8 mouse cellular contexts compared by ENCODE assay signal in the genomic region with DNA sequence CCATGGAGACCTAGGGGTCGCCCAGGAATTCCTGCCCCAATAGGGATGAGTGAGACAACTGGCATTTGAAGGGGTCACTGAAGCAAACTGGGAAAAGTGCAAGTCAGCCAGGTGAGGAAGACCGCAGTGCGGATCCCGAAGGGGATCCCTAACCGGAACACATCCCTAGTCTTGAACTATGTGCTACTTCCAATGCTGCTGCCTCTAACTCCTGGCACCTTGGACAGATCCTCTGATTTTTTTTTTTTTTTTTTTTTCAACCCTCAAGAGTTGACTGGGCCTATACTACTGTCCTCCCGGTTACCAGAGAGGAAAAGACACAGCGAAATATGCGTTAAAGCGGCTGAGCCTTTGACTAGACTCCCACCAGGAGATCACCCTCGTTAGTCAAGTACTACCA. TPM values are rescaled to one million over a fixed set of nuclear protein-coding genes. Genes with fewer than 3 reads are reported as not detected.
DNase-seq lines count a peak whose midpoint lies in the region; ATAC-seq and TF ChIP-seq lines count a peak whose summit lies in the region.

No protein-coding gene starts in this region.

- peak overlapping the region; percentile 56 for H3K4me3 ChIP-seq in heart, adult 2 months
- peak overlapping the region; percentile 81 for H3K4me3 ChIP-seq in testis, adult 2 months (ENCODE audit: control insufficient read depth, low read depth, low read length)
- H3K4me3 ChIP-seq in liver, embryonic 14.5 days (ENCODE audit: insufficient read depth in 1 of 2, low read depth in 2 of 2, low read length in 2 of 2) = peak overlapping the region; percentile 20 to 42; a peak in 1 of 4 replicates

- ATAC-seq in liver, embryonic 14.5 days (ENCODE audit: insufficient read depth) = no peak

- 36% methylated on average over 10 of the region's 10 CpGs for WGBS in heart, adult 2 months
- 15% methylated on average over 10 of the region's 10 CpGs for WGBS in liver, embryonic 14.5 days (ENCODE audit: insufficient replicate concordance)

- H3K27ac ChIP-seq in heart, adult 2 months = peak overlapping the region; percentile 54
- H3K27ac ChIP-seq in testis, adult 2 months (ENCODE audit: control insufficient read depth, insufficient read depth, low read depth, low read length) = no peak overlapping the region
- H3K27ac ChIP-seq in liver, embryonic 14.5 days = no peak overlapping the region

- intact Hi-C loops in heart, adult 2 months (cut with DNase I) = no loop called here
- intact Hi-C loops in gastrocnemius, postnatal 36 days (cut with DNase I) = no loop called here

- DNase-seq in heart, adult 2 months = no peak
- DNase-seq in heart, adult 8-10 months (ENCODE audit: low spot score) = no peak
- no peak for DNase-seq in testis, postnatal 14 days (ENCODE audit: low spot score)
- no peak for DNase-seq in liver, embryonic 14.5 days (ENCODE audit: low read depth in 3 of 3, low spot score in 3 of 3)
- DNase-seq in gastrocnemius, postnatal 36 days = no peak
- DNase-seq in cerebellum, adult 9-10 months = no peak
- DNase-seq in thymus, adult 18-20 months = no peak

- no peaks in the 10 kb centered on the region for H3K9me3 ChIP-seq in liver, embryonic 14.5 days (ENCODE audit: control insufficient read depth, low read length)

- TF ChIP-seq POLR2A in heart, adult 2 months (IDR thresholded peaks at IDR 0.05; ENCODE audit: insufficient read depth, low read depth, low read length) = no peak
- no peak for TF ChIP-seq POLR2A in testis, adult 2 months (IDR thresholded peaks at IDR 0.05; ENCODE audit: control insufficient read depth, low read depth, low read length)

- no peak for TF ChIP-seq CTCF in heart, adult 2 months (IDR thresholded peaks at IDR 0.05)
- no peak for TF ChIP-seq CTCF in testis, adult 2 months (IDR thresholded peaks at IDR 0.05; ENCODE audit: control insufficient read depth, insufficient read depth, insufficient replicate concordance, low read depth, low read length)
- no peak for TF ChIP-seq CTCF in liver, embryonic 14.5 days (IDR thresholded peaks at IDR 0.05; ENCODE audit: low read depth)

- no peak for TF ChIP-seq EP300 in heart, adult 2 months (IDR thresholded peaks at IDR 0.05; ENCODE audit: insufficient read depth, low read depth, low read length)
- no peak for TF ChIP-seq EP300 in liver, embryonic 14.5 days (IDR thresholded peaks at IDR 0.05; ENCODE audit: low read depth)

- H3K27me3 ChIP-seq in heart, adult 2 months (ENCODE audit: control insufficient read depth, insufficient read depth, low read length) = no peaks in the 10 kb centered on the region
- no peaks in the 10 kb centered on the region for H3K27me3 ChIP-seq in testis, adult 2 months (ENCODE audit: control insufficient read depth, insufficient read depth, low read length)
- peaks cover 58% of the 10 kb centered on the region for H3K27me3 ChIP-seq in liver, embryonic 14.5 days (ENCODE audit: control insufficient read depth, insufficient read depth, low read length)

- H3K36me3 ChIP-seq in heart, adult 2 months (ENCODE audit: control insufficient read depth, insufficient read depth, low read length) = no peaks in the 10 kb centered on the region
- no peaks in the 10 kb centered on the region for H3K36me3 ChIP-seq in testis, adult 2 months (ENCODE audit: control insufficient read depth, insufficient read depth, low read length)
- no peaks in the 10 kb centered on the region for H3K36me3 ChIP-seq in liver, embryonic 14.5 days (replicated peaks; ENCODE audit: control insufficient read depth, insufficient read depth, low read depth)

- peak overlapping the region; percentile 52 for H3K4me2 ChIP-seq in liver, embryonic 14.5 days (ENCODE audit: low read depth)

- no peak overlapping the region for H3K9ac ChIP-seq in heart, adult 2 months (ENCODE audit: low read depth, low read length)
- no peak overlapping the region for H3K9ac ChIP-seq in liver, embryonic 14.5 days (replicated peaks)

- peaks cover 2% of the 10 kb centered on the region; the same call in 1 of the 2 replicates for H3K4me1 ChIP-seq in heart, adult 2 months (ENCODE audit: control insufficient read depth, insufficient read depth, low read length)
- peaks cover 23% of the 10 kb centered on the region for H3K4me1 ChIP-seq in testis, adult 2 months (ENCODE audit: control insufficient read depth, insufficient read depth, low read length)
- H3K4me1 ChIP-seq in liver, embryonic 14.5 days (replicated peaks; ENCODE audit: control insufficient read depth in 2 of 2, insufficient read depth in 2 of 2, low read length in 1 of 2) = peaks cover 0 to 4% of the 10 kb centered on the region in 2 experiments; a peak in 2 of 4 replicates

- no peaks in the 10 kb centered on the region for H3K79me2 ChIP-seq in heart, adult 2 months (replicated peaks; ENCODE audit: control insufficient read depth, insufficient read depth, low read length)

RNA-seq across cellular contexts. Expression of a gene that starts 7.3 kb away (rescaled TPM):
- 1 to 10 TPM in 1 of 2 experiments, under 1 TPM in 1; 0.63 to 1.1 TPM for total RNA-seq in heart, adult 2 months (2021)
- polyA plus RNA-seq in heart, adult 2 months (2012; rRNA removed) = 2.4 and 2.8 TPM in 2 replicates
- 1 to 10 TPM in 2 of 4 experiments, under 1 TPM in 2; 0.26 to 1.5 (median 0.86) TPM for total RNA-seq in heart, adult 8-10 months (2022)
- 565 and 772 TPM in 2 replicates for polyA plus RNA-seq in testis, adult 2 months (2012; rRNA removed)
- polyA plus RNA-seq in liver, embryonic 14.5 days (2012; rRNA removed) = 0.63 and 1.1 TPM in 2 replicates
- 0.66 and 0.85 TPM in 2 replicates for polyA plus RNA-seq in liver, embryonic 14.5 days (2014; fragmentation: Nextera tagmentation; extraction: Ambion mirVana)
- total RNA-seq in gastrocnemius, postnatal 36 days (2021) = under 1 TPM; 0.81 to 0.99 TPM

RNA-seq across cellular contexts. Expression of a gene that starts 11.4 kb away (rescaled TPM):
- 1 to 10 TPM; 3.8 to 4.5 TPM for total RNA-seq in heart, adult 2 months (2021)
- polyA plus RNA-seq in heart, adult 2 months (2012; rRNA removed) = 6.9 and 7.1 TPM in 2 replicates
- 1 to 10 TPM; 3.4 to 4.6 (median 3.9) TPM for total RNA-seq in heart, adult 8-10 months (2022)
- 23.2 and 28.4 TPM in 2 replicates for polyA plus RNA-seq in testis, adult 2 months (2012; rRNA removed)
- polyA plus RNA-seq in liver, embryonic 14.5 days (2012; rRNA removed) = 1.2 TPM in 2 replicates
- 0.43 and 0.62 TPM in 2 replicates for polyA plus RNA-seq in liver, embryonic 14.5 days (2014; fragmentation: Nextera tagmentation; extraction: Ambion mirVana)
- 1 to 10 TPM; 6.9 to 7.2 TPM for total RNA-seq in gastrocnemius, postnatal 36 days (2021)

RNA-seq across cellular contexts. Expression of a gene that starts 15.0 kb away (rescaled TPM):
- total RNA-seq in heart, adult 2 months (2021) = not detected
- polyA plus RNA-seq in heart, adult 2 months (2012; rRNA removed) = 0.50 and 0.84 TPM in 2 replicates
- total RNA-seq in heart, adult 8-10 months (2022) = under 1 TPM in 1 of 4 experiments, not detected in 3; 0.75 TPM
- polyA plus RNA-seq in testis, adult 2 months (2012; rRNA removed) = 11.2 and 11.8 TPM in 2 replicates
- 3.1 and 3.2 TPM in 2 replicates for polyA plus RNA-seq in liver, embryonic 14.5 days (2012; rRNA removed)
- polyA plus RNA-seq in liver, embryonic 14.5 days (2014; fragmentation: Nextera tagmentation; extraction: Ambion mirVana) = 1.9 and 2.3 TPM in 2 replicates
- total RNA-seq in gastrocnemius, postnatal 36 days (2021) = under 1 TPM; 0.52 to 0.84 TPM

RNA-seq across cellular contexts. Expression of a gene that starts 15.2 kb away (rescaled TPM):
- total RNA-seq in heart, adult 2 months (2021) = 10 to 100 TPM; 19.6 to 23.1 TPM
- 35.6 and 36.8 TPM in 2 replicates for polyA plus RNA-seq in heart, adult 2 months (2012; rRNA removed)
- total RNA-seq in heart, adult 8-10 months (2022) = 10 to 100 TPM; 22.2 to 28.5 (median 25.3) TPM
- 89.9 and 91.5 TPM in 2 replicates for polyA plus RNA-seq in testis, adult 2 months (2012; rRNA removed)
- 14.8 and 15.5 TPM in 2 replicates for polyA plus RNA-seq in liver, embryonic 14.5 days (2012; rRNA removed)
- 19.5 and 20.9 TPM in 2 replicates for polyA plus RNA-seq in liver, embryonic 14.5 days (2014; fragmentation: Nextera tagmentation; extraction: Ambion mirVana)
- total RNA-seq in gastrocnemius, postnatal 36 days (2021) = 10 to 100 TPM; 14.1 to 23.0 TPM

RNA-seq across cellular contexts. Expression of a gene that starts 44.2 kb away (rescaled TPM):
- 10 to 100 TPM; 12.7 to 29.3 TPM for total RNA-seq in heart, adult 2 months (2021)
- polyA plus RNA-seq in heart, adult 2 months (2012; rRNA removed) = 19.1 and 24.5 TPM in 2 replicates
- 10 to 100 TPM; 22.6 to 35.6 (median 32.8) TPM for total RNA-seq in heart, adult 8-10 months (2022)
- 20.4 and 22.0 TPM in 2 replicates for polyA plus RNA-seq in testis, adult 2 months (2012; rRNA removed)
- polyA plus RNA-seq in liver, embryonic 14.5 days (2012; rRNA removed) = 5.9 and 6.2 TPM in 2 replicates
- polyA plus RNA-seq in liver, embryonic 14.5 days (2014; fragmentation: Nextera tagmentation; extraction: Ambion mirVana) = 6.0 and 7.2 TPM in 2 replicates
- 10 to 100 TPM; 16.9 to 21.9 TPM for total RNA-seq in gastrocnemius, postnatal 36 days (2021)

Comparison
In these comparisons a context has a peak if more than half of its experiments do, and no peak if none do; other contexts are left out.
1. H3K4me3 ChIP-seq: peak in every context shown above with its lines; median percentile 81 in testis, adult 2 months; 56 in heart, adult 2 months; 31 in liver, embryonic 14.5 days.